Comparison of ENCODE assay signal across 9 mouse cellular contexts in genomic region chr10:22746334-22747322, GRCm38 (mm10). TPM values are rescaled to one million over a fixed set of nuclear protein-coding genes. Genes with fewer than 3 reads are reported as not detected.
A peak's percentile ranks its signal among the peaks of the same experiment; 100 is the strongest.
DNase-seq lines count a peak whose midpoint lies in the region; ATAC-seq and TF ChIP-seq lines count a peak whose summit lies in the region.
"Had no signal": no experiment of that assay in that cellular context is flagged by ENCODE, and none has a peak within 500 bp of the region (broad histone marks: within the 10 kb centered on the region; RNA-seq: fewer than 3 reads in every experiment).

No protein-coding gene starts in this region.

- TF ChIP-seq POLR2A in brain, embryonic 14.5 days (IDR thresholded peaks at IDR 0.05; ENCODE audit: borderline replicate concordance, extremely low read depth, insufficient read depth, insufficient read length, poor library complexity, severe bottlenecking): no peak

- H3K9ac ChIP-seq in forebrain, embryonic 13.5 days: no peak overlapping the region
- H3K9ac ChIP-seq in stomach, postnatal 0 days (ENCODE audit: low read length): no peak overlapping the region
- H3K9ac ChIP-seq: lung, embryonic 15.5 days had no signal

- no peak for TF ChIP-seq CTCF in brain, embryonic 14.5 days (IDR thresholded peaks at IDR 0.05; ENCODE audit: borderline replicate concordance, extremely low read depth, insufficient read depth, insufficient read length)
- TF ChIP-seq CTCF in stomach, postnatal 0 days (IDR thresholded peaks at IDR 0.05; ENCODE audit: low read depth): no peak

- no peaks in the 10 kb centered on the region for H3K27me3 ChIP-seq in forebrain, embryonic 13.5 days
- no peaks in the 10 kb centered on the region for H3K27me3 ChIP-seq in stomach, postnatal 0 days (ENCODE audit: control insufficient read depth, insufficient read depth, low read length)
- H3K27me3 ChIP-seq: lung, embryonic 15.5 days had no signal

- WGBS in forebrain, embryonic 13.5 days: 47% methylated on average over 13 of the region's 13 CpGs
- WGBS in stomach, postnatal 0 days: 56% methylated on average over 13 of the region's 13 CpGs

- H3K9me3 ChIP-seq in forebrain, embryonic 13.5 days (replicated peaks): no peaks in the 10 kb centered on the region
- H3K9me3 ChIP-seq in stomach, postnatal 0 days (ENCODE audit: control insufficient read depth, low read length): no peaks in the 10 kb centered on the region
- H3K9me3 ChIP-seq: lung, embryonic 15.5 days had no signal

- H3K4me1 ChIP-seq in forebrain, embryonic 13.5 days: peaks cover 18% of the 10 kb centered on the region
- H3K4me1 ChIP-seq in stomach, postnatal 0 days (replicated peaks; ENCODE audit: control insufficient read depth, insufficient read depth): no peaks in the 10 kb centered on the region
- H3K4me1 ChIP-seq: lung, embryonic 15.5 days had no signal

- no peak overlapping the region for H3K4me3 ChIP-seq in forebrain, embryonic 13.5 days
- H3K4me3 ChIP-seq in stomach, postnatal 0 days (ENCODE audit: low read depth, low read length): no peak overlapping the region
- H3K4me3 ChIP-seq: lung, embryonic 15.5 days had no signal

- peak; percentile 96 for ATAC-seq in forebrain, embryonic 13.5 days
- no peak for ATAC-seq in stomach, postnatal 0 days (ENCODE audit: low FRiP score, low TSS enrichment)

- no peak overlapping the region for H3K4me2 ChIP-seq in forebrain, embryonic 13.5 days
- no peak overlapping the region for H3K4me2 ChIP-seq in stomach, postnatal 0 days (replicated peaks; ENCODE audit: low read depth)
- H3K4me2 ChIP-seq: lung, embryonic 15.5 days had no signal

- H3K36me3 ChIP-seq in forebrain, embryonic 13.5 days (ENCODE audit: poor library complexity, severe bottlenecking): no peaks in the 10 kb centered on the region
- no peaks in the 10 kb centered on the region for H3K36me3 ChIP-seq in stomach, postnatal 0 days (ENCODE audit: control insufficient read depth, insufficient read depth, low read length)
- H3K36me3 ChIP-seq: lung, embryonic 15.5 days had no signal

- H3K27ac ChIP-seq in forebrain, embryonic 13.5 days: peak overlapping the region; percentile 82
- H3K27ac ChIP-seq in stomach, postnatal 0 days (replicated peaks): no peak overlapping the region
- H3K27ac ChIP-seq: lung, embryonic 15.5 days had no signal

- no peak for TF ChIP-seq EP300 in stomach, postnatal 0 days (optimal IDR thresholded peaks at IDR 0.05)

- peak; percentile 79 for DNase-seq in layer of hippocampus, adult 11-12 months (ENCODE audit: low spot score)
- no peak for DNase-seq in layer of hippocampus, adult 9-10 months (ENCODE audit: low spot score)
- DNase-seq in brain, embryonic 14.5 days (ENCODE audit: low read depth): peak; percentile 96
- peak; percentile 72 for DNase-seq in layer of hippocampus, postnatal 36 days
- no peak for DNase-seq in c-Kit-positive CD71-positive TER-119-positive erythroid progenitor cells, embryonic 14.5 days (ENCODE audit: low spot score)
- DNase-seq in kidney, adult 18-20 months: no peak
- no peak for DNase-seq in stomach, postnatal 0 days (ENCODE audit: low spot score)

RNA-seq across cellular contexts. Expression of gene Tbpl1, which starts 14.9 kb away (rescaled TPM):
- 68.4 and 68.5 TPM in 2 replicates for polyA plus RNA-seq in brain, embryonic 14.5 days (2012; rRNA removed)
- polyA plus RNA-seq in forebrain, embryonic 13.5 days (2015; fragmentation: Nextera tagmentation; extraction: Ambion mirVana): 115 and 130 TPM in 2 replicates
- total RNA-seq in layer of hippocampus, postnatal 36 days (2021): 10 to 100 TPM; 68.0 to 75.6 TPM
- polyA plus RNA-seq in stomach, postnatal 0 days (2015; fragmentation: Nextera tagmentation; extraction: Ambion mirVana): 26.7 and 30.4 TPM in 2 replicates

Comparison
In these comparisons a context has a peak if more than half of its experiments do, and no peak if none do; other contexts are left out.
1. DNase-seq: peak in layer of hippocampus, adult 11-12 months (single experiment), brain, embryonic 14.5 days (single experiment) and layer of hippocampus, postnatal 36 days (2 of 2); none in layer of hippocampus, adult 9-10 months (single experiment), c-Kit-positive CD71-positive TER-119-positive erythroid progenitor cells, embryonic 14.5 days (single experiment), kidney, adult 18-20 months (single experiment) and stomach, postnatal 0 days (single experiment).